Mouse (Mus musculus) kidney, embryonic 15.5 days (tissue): Measurements from ENCODE around the gene Sdad1. TPM values are rescaled to one million over a fixed set of nuclear protein-coding genes. Genes with fewer than 3 reads are reported as not detected.

Experiments used
- ATAC-seq: fragments of 200-750 bp; cut with Nextera tagmentation; replicated peaks from 2 replicates; pipeline ENCODE4 v1.8.0; 2017; ENCODE audit warnings: moderate TSS enrichment; ENCODE audit not compliant: low FRiP score
- H3K27ac ChIP-seq: fragments of 300-500 bp; sonication (generic); 2 replicates; pipeline ENCODE4 v1.5.1; 2015; ENCODE audit warnings: mild to moderate bottlenecking, inconsistent platforms
- H3K27me3 ChIP-seq: fragments of 300-500 bp; sonication (generic); 2 replicates; pipeline ENCODE4 v1.6.1; 2015; ENCODE audit warnings: inconsistent platforms
- H3K36me3 ChIP-seq: fragments of 300-500 bp; sonication (generic); 2 replicates; pipeline ENCODE4 v1.6.1; 2015; ENCODE audit warnings: inconsistent platforms
- H3K4me1 ChIP-seq: fragments of 300-500 bp; sonication (generic); 2 replicates; pipeline ENCODE4 v1.6.1; 2015; ENCODE audit warnings: inconsistent platforms
- H3K4me2 ChIP-seq: fragments of 300-500 bp; sonication (generic); 2 replicates; pipeline ENCODE4 v1.6.1; 2015; ENCODE audit warnings: moderate library complexity, mild to moderate bottlenecking, inconsistent platforms
- H3K4me3 ChIP-seq: fragments of 300-500 bp; sonication (generic); replicated peaks from 2 replicates; pipeline ENCODE4 v1.5.1; 2015; ENCODE audit warnings: mild to moderate bottlenecking, inconsistent platforms
- H3K9ac ChIP-seq: fragments of 300-500 bp; sonication (generic); 2 replicates; pipeline ENCODE4 v1.6.1; 2015; ENCODE audit warnings: mild to moderate bottlenecking, inconsistent platforms
- H3K9me3 ChIP-seq: fragments of 300-500 bp; sonication (generic); replicated peaks from 2 replicates; pipeline ENCODE4 v1.6.1; 2016; ENCODE audit warnings: inconsistent platforms
- WGBS: fragments of 180-500 bp; shearing (Covaris S2); methylation state at CpG from one replicate; pipeline ENCODE4 v1.1.7; 2015; ENCODE audit warnings: mixed read lengths; 5-methylcytosine and 5-hydroxymethylcytosine counted together
- polyA plus RNA-seq: library from polyadenylated mRNA; unstranded; fragments of >200 nt; fragmentation: Nextera tagmentation; extraction: Ambion mirVana; gene quantifications from 2 replicates; pipeline ENCODE4 v1.2.1, GENCODE M21; 2015

The Sdad1 gene
- polyA plus RNA-seq, 1 experiment from 2014 or later: 45.7 TPM

- 11% methylated on average over 6 of the region's 6 CpGs for WGBS
- H3K9me3 ChIP-seq: no peaks in the 10 kb centered on the region
- H3K4me2 ChIP-seq: no peak within 1 kb of the TSS
- no peaks in the 10 kb centered on the region for H3K36me3 ChIP-seq
- peak within 1 kb of the TSS; percentile 70 for H3K27ac ChIP-seq
- no peak within 1 kb of the TSS for H3K9ac ChIP-seq
- H3K4me3 ChIP-seq: no peak within 1 kb of the TSS
- ATAC-seq: peak; percentile 34; the same call in 1 of the 2 replicates
- peaks cover 28% of the 10 kb centered on the region for H3K4me1 ChIP-seq
- no peaks in the 10 kb centered on the region for H3K27me3 ChIP-seq
Measured at GRCm38 (mm10) chr5:92256218-92256617, 54.1 kb downstream of the Sdad1 start, which contains the start of gene Ppef2. TSS of gene Ppef2 (minus strand) at chr5:92256278.

GRCm38 (mm10) chr5:92254476-92254875 lies 55.8 kb downstream of the Sdad1 start:
- Histone ChIP-seq H3K36me3 (no peaks in the 10 kb centered on the region), H3K9ac (no peak overlapping the region), H3K4me1 (peaks cover 23% of the 10 kb centered on the region), H3K27me3 (no peaks in the 10 kb centered on the region), H3K4me3 (no peak overlapping the region), H3K9me3 (0 out of 2 replicates have a peak, but pooled peaks cover 3% of the 10 kb centered on the region), H3K4me2 (no peak overlapping the region), H3K27ac (no peak overlapping the region)
- 33% methylated on average over 6 of the region's 6 CpGs for WGBS
- ATAC-seq: no peak

GRCm38 (mm10) chr5:92252797-92253343 lies 57.4 kb downstream of the Sdad1 start:
- peaks cover 19% of the 10 kb centered on the region for H3K4me1 ChIP-seq
- H3K36me3 ChIP-seq: no peaks in the 10 kb centered on the region
- H3K9me3 ChIP-seq: 0 out of 2 replicates have a peak, but pooled peaks cover 4% of the 10 kb centered on the region
- H3K27ac ChIP-seq: no peak overlapping the region
- ATAC-seq: 0 out of 2 replicates have a peak, but pooled peaks have one; percentile 34
- H3K9ac ChIP-seq: no peak overlapping the region
- no peak overlapping the region; the same call in 1 of the 2 replicates for H3K4me2 ChIP-seq
- H3K27me3 ChIP-seq: no peaks in the 10 kb centered on the region
- no peak overlapping the region for H3K4me3 ChIP-seq
- WGBS: 34% methylated on average over 18 of the region's 18 CpGs

- peaks cover 11% of the 10 kb centered on the region for H3K4me1 ChIP-seq
- H3K9me3 ChIP-seq: 0 out of 2 replicates have a peak, but pooled peaks cover 4% of the 10 kb centered on the region
- H3K9ac ChIP-seq: no peak overlapping the region
- 93% methylated on average over 6 of the region's 6 CpGs for WGBS
- H3K4me3 ChIP-seq: no peak overlapping the region
- no peak overlapping the region for H3K27ac ChIP-seq
- no peak for ATAC-seq
- no peaks in the 10 kb centered on the region for H3K27me3 ChIP-seq
- no peak overlapping the region for H3K4me2 ChIP-seq
- H3K36me3 ChIP-seq: no peaks in the 10 kb centered on the region
Measured at GRCm38 (mm10) chr5:92252031-92252430, 58.2 kb downstream of the Sdad1 start.

GRCm38 (mm10) chr5:92248614-92249013 lies 61.7 kb downstream of the Sdad1 start:
- 86% methylated on average over 11 of the region's 11 CpGs for WGBS
- no peak overlapping the region for H3K4me3 ChIP-seq
- no peaks in the 10 kb centered on the region for H3K4me1 ChIP-seq
- no peak overlapping the region for H3K27ac ChIP-seq
- H3K9me3 ChIP-seq: 0 out of 2 replicates have a peak, but pooled peaks cover 4% of the 10 kb centered on the region
- no peaks in the 10 kb centered on the region for H3K27me3 ChIP-seq
- no peaks in the 10 kb centered on the region for H3K36me3 ChIP-seq
- no peak overlapping the region for H3K9ac ChIP-seq
- no peak for ATAC-seq
- H3K4me2 ChIP-seq: no peak overlapping the region

- Histone ChIP-seq H3K27me3 (no peaks in the 10 kb centered on the region), H3K4me3 (no peak overlapping the region), H3K27ac (no peak overlapping the region), H3K9me3 (0 out of 2 replicates have a peak, but pooled peaks cover 4% of the 10 kb centered on the region), H3K4me2 (no peak overlapping the region), H3K9ac (no peak overlapping the region), H3K4me1 (no peaks in the 10 kb centered on the region), H3K36me3 (no peaks in the 10 kb centered on the region)
- ATAC-seq: no peak
- 89% methylated on average over 9 of the region's 9 CpGs for WGBS
Measured at GRCm38 (mm10) chr5:92245483-92245882, 64.8 kb downstream of the Sdad1 start.

GRCm38 (mm10) chr5:92244900-92245299 lies 65.4 kb downstream of the Sdad1 start:
- H3K36me3 ChIP-seq: no peaks in the 10 kb centered on the region

GRCm38 (mm10) chr5:92240769-92241168 lies 69.5 kb downstream of the Sdad1 start:
- H3K9me3 ChIP-seq: no peaks in the 10 kb centered on the region
- H3K27ac ChIP-seq: no peak overlapping the region
- H3K9ac ChIP-seq: no peak overlapping the region
- WGBS: 94% methylated on average over 12 of the region's 12 CpGs
- peaks cover 6% of the 10 kb centered on the region; the same call in 1 of the 2 replicates for H3K4me1 ChIP-seq
- H3K36me3 ChIP-seq: no peaks in the 10 kb centered on the region
- no peaks in the 10 kb centered on the region for H3K27me3 ChIP-seq
- ATAC-seq: no peak
- H3K4me2 ChIP-seq: no peak overlapping the region
- no peak overlapping the region for H3K4me3 ChIP-seq

More at GRCm38 (mm10) chr5:92244900-92245299, 65.4 kb downstream of the Sdad1 start:
- no peaks in the 10 kb centered on the region for H3K27me3 ChIP-seq
- H3K4me3 ChIP-seq: no peak overlapping the region
- H3K4me1 ChIP-seq: 0 out of 2 replicates have a peak, but pooled peaks cover under 1% of the 10 kb centered on the region
- no peak overlapping the region for H3K4me2 ChIP-seq
- 0 out of 2 replicates have a peak, but pooled peaks cover 4% of the 10 kb centered on the region for H3K9me3 ChIP-seq
- no peak overlapping the region for H3K27ac ChIP-seq
- no peak overlapping the region for H3K9ac ChIP-seq
- no peak for ATAC-seq
- whole genome bisulfite sequencing: 91% methylated on average over 2 of the region's 2 CpGs

GRCm38 (mm10) chr5:92239333-92240232 lies 70.7 kb downstream of the Sdad1 start:
- H3K9ac ChIP-seq: no peak overlapping the region
- no peak overlapping the region for H3K27ac ChIP-seq
- H3K4me2 ChIP-seq: peak overlapping the region; percentile 40
- no peaks in the 10 kb centered on the region for H3K36me3 ChIP-seq
- no peaks in the 10 kb centered on the region for H3K27me3 ChIP-seq
- H3K9me3 ChIP-seq: no peaks in the 10 kb centered on the region
- peaks cover 16% of the 10 kb centered on the region for H3K4me1 ChIP-seq
- ATAC-seq: peak; percentile 57
- WGBS: 44% methylated on average over 29 of the region's 29 CpGs
- H3K4me3 ChIP-seq: no peak overlapping the region

GRCm38 (mm10) chr5:92234939-92235557 lies 75.2 kb downstream of the Sdad1 start:
- Histone ChIP-seq H3K4me2 (no peak overlapping the region), H3K4me3 (no peak overlapping the region)
- peak; percentile 59 for ATAC-seq

More at GRCm38 (mm10) chr5:92234939-92235557, 75.2 kb downstream of the Sdad1 start:
- Histone ChIP-seq H3K9me3 (no peaks in the 10 kb centered on the region), H3K27me3 (no peaks in the 10 kb centered on the region), H3K27ac (no peak overlapping the region), H3K4me1 (peaks cover 16% of the 10 kb centered on the region), H3K36me3 (no peaks in the 10 kb centered on the region), H3K9ac (no peak overlapping the region)
- 38% methylated on average over 5 of the region's 5 CpGs for WGBS
